Mouse (Mus musculus) embryonic facial prominence, embryonic 14.5 days (tissue): ENCODE measurements around the gene Cox7a2l. TPM values are rescaled to one million over a fixed set of nuclear protein-coding genes. Genes with fewer than 3 reads are reported as not detected.
A peak's percentile ranks its signal among the peaks of the same experiment; 100 is the strongest.

ENCODE experiments used
- ATAC-seq: fragments of 200-750 bp; cut with Nextera tagmentation; 2 replicates; pipeline ENCODE4 v1.8.0; 2017; ENCODE audit warnings: low read depth, moderate number of reproducible peaks, moderate TSS enrichment
- DNase-seq: peaks from one replicate; pipeline ENCODE4 v3.0.0-alpha.2; 2015; ENCODE audit warnings: low spot score
- H3K27ac ChIP-seq: fragments of 300-500 bp; sonication (generic); replicated peaks from 2 replicates; pipeline ENCODE4 v1.5.1; 2014; ENCODE audit warnings: low read depth, mild to moderate bottlenecking, low read length, moderate library complexity
- H3K27me3 ChIP-seq: fragments of 300-500 bp; sonication (generic); replicated peaks from 2 replicates; pipeline ENCODE4 v1.6.1; 2014; ENCODE audit warnings: low read length; ENCODE audit not compliant: control insufficient read depth, insufficient read depth
- H3K36me3 ChIP-seq: fragments of 300-500 bp; sonication (generic); 2 replicates; pipeline ENCODE4 v1.6.1; 2014; ENCODE audit warnings: low read length, mixed read lengths; ENCODE audit not compliant: control insufficient read depth, insufficient read depth
- H3K4me1 ChIP-seq: fragments of 300-500 bp; sonication (generic); 2 replicates; pipeline ENCODE4 v1.6.1; 2014; ENCODE audit warnings: antibody characterized with exemption, low read length; ENCODE audit not compliant: control insufficient read depth, insufficient read depth
- H3K4me2 ChIP-seq: fragments of 300-500 bp; sonication (generic); 2 replicates; pipeline ENCODE4 v1.6.1; 2014; ENCODE audit warnings: low read depth, mild to moderate bottlenecking, low read length, moderate library complexity, mixed read lengths
- H3K4me3 ChIP-seq: fragments of 300-500 bp; sonication (generic); 2 replicates; pipeline ENCODE4 v1.5.1; 2014; ENCODE audit warnings: low read depth, mild to moderate bottlenecking, low read length
- H3K9ac ChIP-seq: fragments of 300-500 bp; sonication (generic); 2 replicates; pipeline ENCODE4 v1.6.1; 2014; ENCODE audit warnings: low read depth, mild to moderate bottlenecking, low read length, moderate library complexity, mixed read lengths
- H3K9me3 ChIP-seq: fragments of 300-500 bp; sonication (generic); 2 replicates; pipeline ENCODE4 v1.6.1; 2016; ENCODE audit warnings: low read length; ENCODE audit not compliant: control insufficient read depth
- WGBS: fragments of 180-500 bp; shearing (Covaris S2); extraction: QIAGEN DNeasy Blood & Tissue Kit; methylation state at CpG from one replicate; pipeline ENCODE4 v1.1.7; 2014; 5-methylcytosine and 5-hydroxymethylcytosine counted together
- polyA plus RNA-seq: library from polyadenylated mRNA; unstranded; fragments of >200 nt; fragmentation: Nextera tagmentation; extraction: Ambion mirVana; gene quantifications from 2 replicates; pipeline ENCODE4 v1.2.1, GENCODE M21; 2014

The Cox7a2l gene
- 182 and 193 TPM in 2 replicates for polyA plus RNA-seq

- DNase-seq (no peak), ATAC-seq (no peak)
These were observed at the start of gene Cox7a2l for GRCm38 (mm10) chr17:83517280-83518015. Gene Cox7a2l (minus strand): TSS chr17:83517330.

GRCm38 (mm10) chr17:83565506-83565905, 48.4 kb upstream of the Cox7a2l start:
- Histone ChIP-seq H3K9me3 (no peaks in the 10 kb centered on the region), H3K27ac (no peak overlapping the region), H3K4me2 (no peak overlapping the region), H3K4me1 (0 out of 2 replicates have a peak, but pooled peaks cover 2% of the 10 kb centered on the region), H3K36me3 (no peaks in the 10 kb centered on the region), H3K9ac (no peak overlapping the region), H3K4me3 (no peak overlapping the region), H3K27me3 (no peaks in the 10 kb centered on the region)
- ATAC-seq: no peak
- 40% methylated on average over 4 of the region's 4 CpGs for WGBS
- peak; percentile 23 for DNase-seq

More at GRCm38 (mm10) chr17:83517280-83518015, at the start of gene Cox7a2l:
- Histone ChIP-seq H3K9me3 (no peaks in the 10 kb centered on the region), H3K4me1 (peaks cover 13% of the 10 kb centered on the region), H3K4me3 (no peak within 1 kb of the TSS), H3K36me3 (no peaks in the 10 kb centered on the region), H3K27ac (no peak within 1 kb of the TSS), H3K27me3 (no peaks in the 10 kb centered on the region), H3K4me2 (no peak within 1 kb of the TSS), H3K9ac (no peak within 1 kb of the TSS)
- 92% methylated on average over 8 of the region's 8 CpGs for WGBS

GRCm38 (mm10) chr17:83564119-83564820, 47.1 kb upstream of the Cox7a2l start:
- Histone ChIP-seq H3K27ac (no peak overlapping the region), H3K9me3 (no peaks in the 10 kb centered on the region), H3K9ac (peak overlapping the region; percentile 26; the same call in 1 of the 2 replicates), H3K27me3 (no peaks in the 10 kb centered on the region), H3K4me2 (peak overlapping the region; percentile 43), H3K4me1 (0 out of 2 replicates have a peak, but pooled peaks cover 2% of the 10 kb centered on the region), H3K4me3 (no peak overlapping the region), H3K36me3 (no peaks in the 10 kb centered on the region)
- ATAC-seq (0 out of 2 replicates have a peak, but pooled peaks have one; percentile 12), DNase-seq (no peak)
- 43% methylated on average over 12 of the region's 12 CpGs for WGBS

- H3K4me3 ChIP-seq: 0 out of 2 replicates have a peak overlapping the region, but pooled peaks have one; percentile 5
- peak; percentile 32 for DNase-seq
- ATAC-seq: peak; percentile 77
- H3K27ac ChIP-seq: no peak overlapping the region
- no peaks in the 10 kb centered on the region for H3K27me3 ChIP-seq
- 0 out of 2 replicates have a peak, but pooled peaks cover 2% of the 10 kb centered on the region for H3K4me1 ChIP-seq
- no peaks in the 10 kb centered on the region for H3K9me3 ChIP-seq
- WGBS: 46% methylated on average over 10 of the region's 10 CpGs
- H3K36me3 ChIP-seq: no peaks in the 10 kb centered on the region
- H3K9ac ChIP-seq: no peak overlapping the region
- peak overlapping the region; percentile 43 for H3K4me2 ChIP-seq
These were observed 46.6 kb upstream of the Cox7a2l start for GRCm38 (mm10) chr17:83563703-83564111.

- H3K27me3 ChIP-seq: no peaks in the 10 kb centered on the region
- no peak for DNase-seq
These were observed 45.3 kb upstream of the Cox7a2l start for GRCm38 (mm10) chr17:83562153-83563010.

GRCm38 (mm10) chr17:83559081-83559480, 42.0 kb upstream of the Cox7a2l start:
- 48% methylated on average over 8 of the region's 8 CpGs for WGBS
- H3K9ac ChIP-seq: no peak overlapping the region
- ATAC-seq (no peak), DNase-seq (no peak)
- no peaks in the 10 kb centered on the region for H3K9me3 ChIP-seq
- no peaks in the 10 kb centered on the region for H3K36me3 ChIP-seq
- H3K4me1 ChIP-seq: no peaks in the 10 kb centered on the region
- no peak overlapping the region for H3K27ac ChIP-seq
- H3K4me3 ChIP-seq: no peak overlapping the region
- H3K27me3 ChIP-seq: no peaks in the 10 kb centered on the region
- H3K4me2 ChIP-seq: no peak overlapping the region

More at GRCm38 (mm10) chr17:83562153-83563010, 45.3 kb upstream of the Cox7a2l start:
- Histone ChIP-seq H3K27ac (no peak overlapping the region), H3K4me3 (no peak overlapping the region), H3K4me2 (no peak overlapping the region), H3K9ac (no peak overlapping the region), H3K36me3 (no peaks in the 10 kb centered on the region), H3K9me3 (no peaks in the 10 kb centered on the region), H3K4me1 (0 out of 2 replicates have a peak, but pooled peaks cover 2% of the 10 kb centered on the region)
- WGBS: 95% methylated on average over 5 of the region's 5 CpGs
- no peak for ATAC-seq

GRCm38 (mm10) chr17:83555836-83556235, 38.7 kb upstream of the Cox7a2l start:
- Histone ChIP-seq H3K4me3 (no peak overlapping the region), H3K27ac (no peak overlapping the region), H3K27me3 (no peaks in the 10 kb centered on the region), H3K36me3 (no peaks in the 10 kb centered on the region), H3K4me1 (no peaks in the 10 kb centered on the region), H3K4me2 (no peak overlapping the region), H3K9me3 (no peaks in the 10 kb centered on the region), H3K9ac (no peak overlapping the region)
- DNase-seq (no peak), ATAC-seq (no peak)
- 96% methylated on average over 11 of the region's 11 CpGs for WGBS

- Histone ChIP-seq H3K4me2 (no peak overlapping the region), H3K4me3 (no peak overlapping the region), H3K36me3 (no peaks in the 10 kb centered on the region), H3K27ac (no peak overlapping the region), H3K27me3 (no peaks in the 10 kb centered on the region), H3K4me1 (no peaks in the 10 kb centered on the region), H3K9me3 (no peaks in the 10 kb centered on the region), H3K9ac (no peak overlapping the region)
- WGBS: 87% methylated on average over 7 of the region's 7 CpGs
- no peak for DNase-seq
- ATAC-seq: no peak
These were observed 37.9 kb upstream of the Cox7a2l start for GRCm38 (mm10) chr17:83554997-83555396.
